Mouse (Mus musculus) E14TG2a.4 (cell line): ENCODE data around the gene Gm3415.
"Not testable (repeated sequence)": the region's sequence is repeated elsewhere in the genome, so short reads cannot be mapped to it uniquely, and the experiment has no call there.

Experiments
- H3K27me3 ChIP-seq: 2 replicates; pipeline ENCODE4 v1.6.1; 2014; ENCODE audit warnings: low read length, control low read depth; ENCODE audit not compliant: insufficient read depth
- H3K36me3 ChIP-seq: 2 replicates; pipeline ENCODE4 v1.6.1; 2014; ENCODE audit warnings: low read length, control low read depth; ENCODE audit not compliant: insufficient read depth
- H3K4me1 ChIP-seq: replicated peaks from 2 replicates; pipeline ENCODE4 v1.6.1; 2014; ENCODE audit warnings: low read depth, low read length, control low read depth
- H3K4me3 ChIP-seq: replicated peaks from 2 replicates; pipeline ENCODE4 v1.5.1; 2014; ENCODE audit warnings: mild to moderate bottlenecking, low read length
- H3K9me3 ChIP-seq: 2 replicates; pipeline ENCODE4 v1.6.1; 2014; ENCODE audit warnings: low read length, control low read depth
- CTCF ChIP-seq: conservative IDR thresholded peaks from 2 replicates; pipeline ENCODE4 v1.5.1; 2014; ENCODE audit warnings: low read length
- NANOG ChIP-seq: IDR thresholded peaks from 2 replicates; pipeline ENCODE4 v1.6.1; 2014; ENCODE audit warnings: borderline replicate concordance, low read length, mixed read lengths
- POU5F1 ChIP-seq: IDR thresholded peaks from 2 replicates; pipeline ENCODE4 v1.6.1; 2014; ENCODE audit warnings: low read length, borderline replicate concordance

Gm3415 gene

GRCm38 (mm10) chr5:146555836-146556235 lies at the start of gene Gm3415:
Gm3415 (plus strand) TSS chr5:146556136.
- H3K4me1 ChIP-seq, H3K36me3 ChIP-seq, H3K27me3 ChIP-seq, H3K4me3 ChIP-seq, H3K9me3 ChIP-seq: not testable (repeated sequence)

- H3K36me3 ChIP-seq, H3K27me3 ChIP-seq: not testable (repeated sequence)
These were observed 42.1 kb upstream of the Gm3415 start, which contains the start of gene Gm3402 for GRCm38 (mm10) chr5:146513823-146514222. Gm3402 (plus strand) TSS chr5:146514123.

GRCm38 (mm10) chr5:146525501-146525900 lies 30.4 kb upstream of the Gm3415 start, which contains the start of gene Gm3404:
Gm3404 (plus strand) TSS chr5:146525801.
- not testable (repeated sequence) for H3K27me3 ChIP-seq, H3K4me1 ChIP-seq, H3K36me3 ChIP-seq, H3K4me3 ChIP-seq, H3K9me3 ChIP-seq

More at GRCm38 (mm10) chr5:146513823-146514222, 42.1 kb upstream of the Gm3415 start, which contains the start of gene Gm3402:
- H3K9me3 ChIP-seq, H3K4me1 ChIP-seq, H3K4me3 ChIP-seq: not testable (repeated sequence)

- H3K36me3 ChIP-seq, H3K4me1 ChIP-seq, H3K4me3 ChIP-seq, H3K9me3 ChIP-seq, H3K27me3 ChIP-seq: not testable (repeated sequence)
These were observed 18.6 kb upstream of the Gm3415 start, which contains the start of gene Gm3409 for GRCm38 (mm10) chr5:146537347-146537746. Gm3409 (plus strand) TSS chr5:146537647.

- TF ChIP-seq CTCF (no peak), POU5F1 (no peak), NANOG (no peak)
- Histone ChIP-seq H3K36me3 (no peaks in the 10 kb centered on the region), H3K4me3 (no peak overlapping the region), H3K9me3 (no peaks in the 10 kb centered on the region), H3K27me3 (no peaks in the 10 kb centered on the region), H3K4me1 (no peaks in the 10 kb centered on the region)
These were observed 8.3 kb downstream of the Gm3415 start for GRCm38 (mm10) chr5:146564259-146564658.

- no peak for TF ChIP-seq NANOG
- peak; percentile 70 for TF ChIP-seq CTCF
- Histone ChIP-seq H3K36me3 (no peaks in the 10 kb centered on the region), H3K27me3 (no peaks in the 10 kb centered on the region), H3K9me3 (no peaks in the 10 kb centered on the region), H3K4me3 (no peak overlapping the region), H3K4me1 (no peaks in the 10 kb centered on the region)
These were observed 11.1 kb downstream of the Gm3415 start for GRCm38 (mm10) chr5:146567054-146567453.

GRCm38 (mm10) chr5:146570179-146570578 lies 14.2 kb downstream of the Gm3415 start:
- not testable (repeated sequence) for H3K4me3 ChIP-seq, H3K4me1 ChIP-seq, H3K27me3 ChIP-seq

GRCm38 (mm10) chr5:146571830-146572734 lies 16.1 kb downstream of the Gm3415 start:
- not testable (repeated sequence) for H3K4me1 ChIP-seq, H3K36me3 ChIP-seq, H3K27me3 ChIP-seq, H3K4me3 ChIP-seq, H3K9me3 ChIP-seq

More at GRCm38 (mm10) chr5:146570179-146570578, 14.2 kb downstream of the Gm3415 start:
- not testable (repeated sequence) for H3K36me3 ChIP-seq, H3K9me3 ChIP-seq

- H3K4me3 ChIP-seq, H3K27me3 ChIP-seq, H3K9me3 ChIP-seq, H3K4me1 ChIP-seq, H3K36me3 ChIP-seq: not testable (repeated sequence)
These were observed 16.8 kb downstream of the Gm3415 start for GRCm38 (mm10) chr5:146572735-146573042.

- Histone ChIP-seq H3K27me3 (peaks cover 6% of the 10 kb centered on the region; the same call in 1 of the 2 replicates), H3K9me3 (no peaks in the 10 kb centered on the region), H3K36me3 (no peaks in the 10 kb centered on the region), H3K4me1 (no peaks in the 10 kb centered on the region), H3K4me3 (no peak overlapping the region)
- TF ChIP-seq POU5F1 (no peak), CTCF (peak; percentile 65), NANOG (no peak)
These were observed 20.7 kb downstream of the Gm3415 start for GRCm38 (mm10) chr5:146576668-146577067.
